Mouse (Mus musculus) urinary bladder, postnatal 4 days (tissue): ENCODE measurements around the gene Gk5.
"Not testable (repeated sequence)": the region's sequence is repeated elsewhere in the genome, so short reads cannot be mapped to it uniquely, and the experiment has no call there.

ENCODE experiments used
- DNase-seq, 2 experiments: peaks; one replicate each; pipeline ENCODE4 v3.0.0; 2021 to 2022; ENCODE audit warnings: low spot score in 2 of 2

Gk5 gene

GRCm38 (mm10) chr9:96144883-96145282 lies 25.7 kb downstream of the Gk5 start:
- DNase-seq, result no peak

GRCm38 (mm10) chr9:96152801-96153200 lies 33.6 kb downstream of the Gk5 start:
- no peak for DNase-seq

- no peak for DNase-seq
Observed at GRCm38 (mm10) chr9:96158431-96158830, 39.3 kb downstream of the Gk5 start.

GRCm38 (mm10) chr9:96159047-96159446 lies 39.9 kb downstream of the Gk5 start:
- no peak for DNase-seq

- peak in 1 of 2 experiments; percentile 25 for DNase-seq
Observed at GRCm38 (mm10) chr9:96160767-96161166, 41.6 kb downstream of the Gk5 start.

GRCm38 (mm10) chr9:96162421-96162820 lies 43.3 kb downstream of the Gk5 start:
- no peak for DNase-seq

GRCm38 (mm10) chr9:96163443-96163842 lies 44.3 kb downstream of the Gk5 start:
- DNase-seq, result no peak

- DNase-seq, result not testable (repeated sequence)
Observed at GRCm38 (mm10) chr9:96163983-96164382, 44.8 kb downstream of the Gk5 start.

GRCm38 (mm10) chr9:96167168-96167585 lies 48.0 kb downstream of the Gk5 start:
- DNase-seq, result peak; percentile 56 to 75

- no peak for DNase-seq
Observed at GRCm38 (mm10) chr9:96170600-96170999, 51.4 kb downstream of the Gk5 start.

GRCm38 (mm10) chr9:96184909-96185308 lies 65.7 kb downstream of the Gk5 start:
- no peak for DNase-seq

GRCm38 (mm10) chr9:96186701-96187100 lies 67.5 kb downstream of the Gk5 start:
- no peak for DNase-seq

GRCm38 (mm10) chr9:96195885-96196622 lies 76.9 kb downstream of the Gk5 start, which contains the start of gene Tfdp2:
TSS of gene Tfdp2 (plus strand) at chr9:96196275.
- peak; percentile 88 for DNase-seq

- DNase-seq, result peak in 1 of 2 experiments; percentile 22
Observed at GRCm38 (mm10) chr9:96196636-96197181, 77.5 kb downstream of the Gk5 start.

- DNase-seq, result no peak
Observed at GRCm38 (mm10) chr9:96197806-96198205, 78.6 kb downstream of the Gk5 start.

GRCm38 (mm10) chr9:96203663-96204062 lies 84.5 kb downstream of the Gk5 start:
- no peak for DNase-seq

- no peak for DNase-seq
Observed at GRCm38 (mm10) chr9:96207428-96207827, 88.3 kb downstream of the Gk5 start.

- no peak for DNase-seq
Observed at GRCm38 (mm10) chr9:96213036-96213645, 94.0 kb downstream of the Gk5 start.

GRCm38 (mm10) chr9:96214171-96214570 lies 95.0 kb downstream of the Gk5 start:
- no peak for DNase-seq

GRCm38 (mm10) chr9:96217299-96217698 lies 98.1 kb downstream of the Gk5 start:
- no peak for DNase-seq

GRCm38 (mm10) chr9:96217799-96218198 lies 98.6 kb downstream of the Gk5 start:
- DNase-seq, result no peak

GRCm38 (mm10) chr9:96219114-96219669 lies 100.0 kb downstream of the Gk5 start:
- DNase-seq, result no peak

- no peak for DNase-seq
Observed at GRCm38 (mm10) chr9:96220419-96220818, 101.3 kb downstream of the Gk5 start.
